Mouse (Mus musculus): ENCODE results near the gene Dusp18. TPM values are rescaled to one million over a fixed set of nuclear protein-coding genes. Genes with fewer than 3 reads are reported as not detected.
"Not testable (repeated sequence)": the region's sequence is repeated elsewhere in the genome, so short reads cannot be mapped to it uniquely, and the experiment has no call there.

The Dusp18 gene
- total RNA-seq, 2 experiments from 2014 or later: 28.3 to 28.6 TPM

DNA sequence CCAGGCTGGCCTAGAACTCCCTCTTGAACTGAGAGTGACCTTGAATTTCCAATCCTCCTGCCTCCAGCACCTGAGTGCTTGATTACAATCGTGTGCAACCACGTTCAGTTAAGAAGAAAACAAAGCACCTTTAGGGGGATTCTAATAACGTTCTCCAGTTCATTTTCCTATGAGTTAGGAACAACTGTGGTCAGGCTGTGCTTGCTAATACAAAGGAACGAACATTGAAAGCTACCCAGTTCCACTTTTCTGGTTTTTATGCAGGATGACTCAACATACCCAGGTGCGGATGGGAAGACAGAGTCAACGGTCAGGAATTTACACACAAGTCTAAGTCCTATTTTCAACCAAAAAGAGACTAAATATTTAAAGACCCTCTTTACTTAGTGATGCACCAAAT lies 1.1 kb upstream of the Dusp18 start:
- DNase-seq: no peak

DNA sequence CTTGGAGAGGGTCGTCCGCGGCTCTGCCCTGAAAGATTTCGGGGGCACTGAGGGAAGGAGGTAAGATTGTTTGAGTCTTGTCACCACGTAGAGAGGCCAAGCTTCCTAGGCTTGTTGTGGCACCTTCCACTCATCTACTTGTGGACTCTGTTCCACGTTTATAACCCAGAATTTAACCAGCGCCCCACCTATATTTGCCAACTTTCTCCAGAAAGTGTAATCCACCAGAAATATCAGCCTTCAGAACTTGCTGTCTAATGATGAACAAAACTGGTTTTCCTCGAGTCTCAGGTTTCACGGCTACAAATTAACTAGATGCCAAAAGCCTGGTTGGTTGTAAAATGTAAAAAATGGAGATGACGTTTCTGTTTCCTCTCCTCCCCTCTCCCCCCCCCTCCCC lies 418 bp downstream of the Dusp18 start:
- DNase-seq: no peak

DNA sequence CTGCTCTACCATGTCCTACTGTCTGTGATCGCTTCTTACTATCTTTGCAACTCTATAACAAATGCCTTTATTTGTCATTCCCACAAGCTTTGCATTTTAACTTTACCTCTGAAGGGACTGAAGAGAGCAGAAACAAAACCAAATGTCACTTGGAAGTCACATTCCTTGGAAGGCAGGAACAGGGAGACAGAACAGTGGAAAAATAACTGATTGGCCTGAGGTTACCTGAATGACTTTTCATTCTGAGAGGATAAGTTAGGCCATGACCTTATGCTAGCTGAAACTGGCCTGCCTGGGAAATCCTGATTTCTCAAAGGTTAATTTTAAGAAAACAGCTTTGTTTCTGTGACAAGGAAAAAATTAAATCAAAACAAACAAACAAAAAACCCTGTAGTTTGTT lies 893 bp downstream of the Dusp18 start:
- DNase-seq: no peak

DNA sequence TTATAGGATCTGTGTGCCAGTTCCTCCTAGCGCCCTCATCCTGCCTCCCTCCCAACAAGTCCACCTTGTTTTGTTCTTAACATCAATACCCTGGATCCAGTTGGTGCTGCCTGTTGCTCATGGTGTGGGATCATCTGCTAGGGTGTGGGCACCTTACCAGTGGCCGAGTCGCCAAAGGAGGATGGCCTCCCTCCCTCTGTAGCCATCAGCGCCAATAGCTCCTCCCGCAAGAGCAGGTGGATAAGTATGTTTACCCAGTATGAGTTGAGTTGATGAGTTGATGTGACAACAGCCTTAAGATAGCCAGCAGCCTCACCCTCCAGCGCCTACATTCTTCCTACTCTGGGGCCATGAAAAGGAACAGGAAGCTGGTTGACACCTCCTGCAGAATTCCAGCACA lies 5.3 kb downstream of the Dusp18 start:
- no peak for DNase-seq

DNA sequence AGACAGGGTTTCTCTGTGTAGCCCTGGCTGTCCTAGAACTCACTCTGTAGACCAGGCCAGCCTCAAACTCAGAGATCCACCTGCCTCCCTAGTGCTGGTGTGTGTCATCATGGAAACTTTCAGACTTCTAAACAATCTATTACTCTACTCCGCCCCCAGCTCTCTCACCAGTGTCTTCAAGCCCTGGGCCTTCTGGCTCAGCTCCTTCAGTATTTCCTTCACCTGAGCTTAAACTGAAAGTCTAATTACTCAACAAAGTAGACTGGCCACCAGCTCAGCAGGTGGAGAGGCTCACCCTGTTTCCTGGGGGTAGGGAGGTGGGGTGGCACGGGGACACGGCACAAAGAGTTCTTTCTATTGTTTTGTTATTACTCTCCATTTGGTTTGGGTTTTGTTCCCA lies 7.5 kb downstream of the Dusp18 start:
- DNase-seq: no peak

DNA sequence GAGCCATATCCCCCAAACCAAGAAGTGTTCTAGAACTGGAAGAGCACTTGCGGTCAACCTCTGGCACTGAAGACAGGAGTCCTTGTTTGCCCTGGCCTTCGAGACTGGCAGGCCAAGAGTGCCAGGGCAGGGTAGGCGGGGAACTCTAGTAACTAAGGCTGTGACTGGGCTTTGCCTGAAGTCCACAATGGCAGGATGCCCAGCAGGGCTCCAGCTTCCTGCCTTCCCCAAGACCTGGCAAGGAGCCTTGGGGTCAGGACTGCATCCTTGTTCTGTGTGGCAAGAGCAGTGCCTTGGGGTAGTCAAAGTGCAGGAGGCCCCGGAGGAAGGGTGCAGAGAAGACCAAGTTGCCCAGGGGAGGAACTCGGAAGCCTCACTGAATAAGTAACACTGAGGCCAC lies 8.0 kb downstream of the Dusp18 start:
- DNase-seq: peak; percentile 74 to 86

DNA sequence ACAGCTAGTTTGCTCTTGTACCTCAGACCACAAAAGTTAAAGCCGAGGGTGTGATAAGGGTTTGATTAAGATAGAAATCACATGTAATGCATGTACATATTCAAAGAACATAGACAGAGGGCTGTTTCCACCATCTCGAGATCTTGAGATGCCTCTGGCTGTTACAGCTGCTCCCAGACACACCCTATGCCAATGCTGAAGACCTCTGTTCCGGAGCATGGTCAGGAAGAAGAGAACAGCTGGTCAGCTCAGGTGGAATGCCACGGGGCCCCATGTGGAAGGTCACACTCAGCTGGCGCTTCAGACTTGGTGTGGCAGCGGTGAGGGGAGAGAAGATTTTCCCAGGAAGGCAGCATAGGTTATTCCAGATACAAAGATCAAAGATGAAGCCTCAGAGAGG lies 9.6 kb downstream of the Dusp18 start:
- no peak for DNase-seq

DNA sequence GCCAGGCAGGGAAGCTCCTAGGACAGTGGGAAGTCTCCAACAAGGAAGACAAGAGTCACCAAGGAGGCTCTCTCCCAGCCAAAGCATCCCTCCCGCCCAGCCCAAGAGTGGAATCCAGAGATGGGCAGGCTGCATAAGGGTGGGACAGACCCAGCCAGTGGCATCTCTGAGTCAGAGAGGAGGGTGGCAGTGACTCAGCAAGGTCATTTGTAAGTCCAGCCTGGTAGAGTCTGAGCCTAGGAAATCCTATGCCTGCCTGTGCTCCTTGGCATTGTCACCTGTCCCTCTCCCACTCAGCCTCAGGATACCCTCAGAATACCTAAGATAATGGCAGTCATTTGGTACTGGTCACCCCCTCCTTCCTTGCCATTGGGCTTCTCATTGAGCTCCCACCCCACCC lies 10.4 kb downstream of the Dusp18 start:
- DNase-seq: no peak

DNA sequence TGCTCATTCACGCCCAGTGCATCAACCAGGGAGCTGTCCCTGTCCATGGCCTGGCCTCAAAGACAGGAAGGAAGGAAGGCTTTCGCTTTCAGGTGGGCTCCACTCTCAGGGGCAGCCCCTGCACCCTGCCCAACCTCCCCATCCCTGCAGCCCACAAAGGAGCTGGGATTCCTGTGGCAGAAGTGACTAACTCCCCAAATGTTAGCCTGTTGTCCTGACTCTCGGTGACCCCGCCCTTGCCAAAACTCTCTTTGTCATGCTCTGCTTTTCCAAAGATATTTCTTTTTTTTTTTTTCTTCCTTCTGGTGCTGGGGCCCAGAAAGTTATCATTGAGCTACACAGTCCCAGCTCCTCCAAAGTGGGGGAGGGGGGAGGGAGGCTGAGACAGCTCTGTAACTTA lies 14.2 kb downstream of the Dusp18 start:
- DNase-seq: no peak

DNA sequence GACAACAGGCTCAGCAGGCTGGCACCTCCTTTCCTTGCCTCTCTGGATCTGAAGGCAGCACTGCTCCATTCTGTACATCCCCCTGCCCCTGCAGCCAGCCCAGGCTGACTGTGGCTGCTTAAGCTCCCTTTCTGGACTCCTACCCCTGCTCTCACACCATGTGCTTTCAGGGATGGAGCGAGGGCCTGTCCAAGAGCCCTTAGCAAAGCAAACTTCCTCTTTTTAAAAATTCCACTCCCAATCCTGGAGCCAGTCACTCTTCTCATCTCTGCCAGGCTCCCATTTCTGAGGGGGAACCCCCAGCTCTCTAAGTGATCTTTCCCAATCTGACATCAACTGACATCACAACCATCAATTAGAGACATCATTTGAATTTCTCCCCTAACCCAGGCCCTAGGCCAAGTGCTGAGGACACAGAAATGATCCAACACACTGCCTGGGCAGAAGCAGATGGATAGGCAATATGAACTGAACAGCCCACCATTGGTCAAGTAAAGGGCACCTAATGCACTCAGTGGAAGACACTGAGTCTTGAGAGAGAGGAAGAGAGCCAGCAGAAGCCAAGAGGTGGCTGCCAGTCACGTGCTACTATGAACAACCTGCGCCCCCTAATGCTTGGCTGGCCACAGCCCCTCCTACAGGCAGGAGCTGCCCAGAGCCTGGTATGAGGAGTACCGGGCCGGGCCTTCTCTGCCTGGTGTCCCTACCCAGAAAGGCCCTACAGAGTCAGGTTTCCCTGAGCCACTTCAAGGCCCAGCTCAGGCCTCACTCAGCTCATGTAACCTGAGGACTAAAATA lies 15.7 kb downstream of the Dusp18 start:
- DNase-seq: no peak

DNA sequence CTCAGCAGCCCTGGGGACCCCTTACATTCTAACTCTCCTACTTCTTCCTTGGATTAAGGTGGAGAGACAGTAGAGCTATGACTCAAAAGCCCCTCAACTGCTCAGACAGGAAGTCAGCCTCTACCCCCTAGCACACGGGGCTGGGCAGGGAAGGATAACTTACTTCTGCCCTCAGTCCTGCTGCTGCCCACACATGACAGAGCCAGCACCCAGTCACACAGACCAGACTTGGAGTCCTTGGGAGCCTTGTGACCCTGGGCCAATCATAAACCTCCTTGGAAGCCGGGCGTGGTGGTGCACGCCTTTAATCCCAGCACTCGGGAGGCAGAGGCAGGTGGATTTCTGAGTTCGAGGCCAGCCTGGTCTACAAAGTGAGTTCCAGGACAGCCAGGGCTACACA lies 16.4 kb downstream of the Dusp18 start:
- not testable (repeated sequence) for DNase-seq

DNA sequence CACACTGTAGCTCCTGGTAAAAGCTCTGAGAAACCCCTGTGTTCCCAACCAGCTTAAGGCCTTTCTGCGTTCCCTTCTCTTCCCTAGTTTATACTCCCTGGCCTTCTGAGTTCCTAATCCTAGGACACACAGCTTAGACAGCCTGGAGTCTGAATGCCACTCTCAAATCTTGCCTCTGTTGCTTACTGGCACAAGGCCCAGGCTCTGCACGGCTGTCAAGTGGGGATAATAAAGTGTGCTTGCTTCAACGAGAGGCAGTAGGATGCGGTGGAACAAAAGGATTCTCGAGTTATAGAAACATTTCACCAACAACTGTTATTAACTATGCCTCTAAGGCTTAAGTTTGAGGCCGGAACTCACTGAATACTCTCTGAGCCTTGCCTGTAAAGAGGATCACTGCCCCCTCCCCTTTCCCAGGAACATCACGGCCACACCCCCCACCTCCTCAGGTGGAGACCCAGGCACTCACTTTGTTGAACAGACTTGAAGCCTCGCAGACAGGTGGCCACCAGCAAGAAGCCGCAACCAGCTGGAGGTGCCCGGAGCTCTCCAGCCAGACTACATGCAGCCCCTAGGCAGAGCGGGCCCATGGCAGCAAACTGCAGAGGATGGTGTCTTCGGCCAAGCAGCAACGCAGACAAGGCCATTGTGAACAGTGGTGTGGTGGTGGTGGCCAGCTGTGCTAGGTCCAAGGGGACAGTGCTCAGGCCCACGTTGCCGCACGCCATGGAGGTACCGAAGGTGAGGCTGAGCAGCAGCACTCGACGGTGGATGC lies 17.2 kb downstream of the Dusp18 start:
- peak in 1 of 2 experiments; percentile 38 for DNase-seq

DNA sequence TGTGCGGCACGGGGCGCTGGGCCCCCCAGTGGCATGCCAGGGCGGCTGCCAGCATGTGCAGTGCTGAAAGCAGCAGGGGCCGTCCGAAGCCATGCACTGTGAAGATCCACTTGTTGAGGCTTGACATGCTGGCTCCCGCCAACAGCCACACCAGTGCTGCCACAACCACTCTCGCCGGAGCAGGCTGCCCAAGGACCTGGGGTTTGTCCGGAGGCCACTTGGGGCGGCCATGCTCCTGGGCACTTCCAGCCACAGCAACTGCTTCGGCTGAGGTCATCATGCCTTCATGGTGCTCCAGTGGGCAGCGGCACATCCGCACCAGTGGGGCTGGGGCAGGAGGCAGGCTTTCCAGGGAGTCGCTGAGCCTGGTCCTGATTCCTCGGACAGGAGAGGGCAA lies 17.8 kb downstream of the Dusp18 start:
- DNase-seq: no peak

DNA sequence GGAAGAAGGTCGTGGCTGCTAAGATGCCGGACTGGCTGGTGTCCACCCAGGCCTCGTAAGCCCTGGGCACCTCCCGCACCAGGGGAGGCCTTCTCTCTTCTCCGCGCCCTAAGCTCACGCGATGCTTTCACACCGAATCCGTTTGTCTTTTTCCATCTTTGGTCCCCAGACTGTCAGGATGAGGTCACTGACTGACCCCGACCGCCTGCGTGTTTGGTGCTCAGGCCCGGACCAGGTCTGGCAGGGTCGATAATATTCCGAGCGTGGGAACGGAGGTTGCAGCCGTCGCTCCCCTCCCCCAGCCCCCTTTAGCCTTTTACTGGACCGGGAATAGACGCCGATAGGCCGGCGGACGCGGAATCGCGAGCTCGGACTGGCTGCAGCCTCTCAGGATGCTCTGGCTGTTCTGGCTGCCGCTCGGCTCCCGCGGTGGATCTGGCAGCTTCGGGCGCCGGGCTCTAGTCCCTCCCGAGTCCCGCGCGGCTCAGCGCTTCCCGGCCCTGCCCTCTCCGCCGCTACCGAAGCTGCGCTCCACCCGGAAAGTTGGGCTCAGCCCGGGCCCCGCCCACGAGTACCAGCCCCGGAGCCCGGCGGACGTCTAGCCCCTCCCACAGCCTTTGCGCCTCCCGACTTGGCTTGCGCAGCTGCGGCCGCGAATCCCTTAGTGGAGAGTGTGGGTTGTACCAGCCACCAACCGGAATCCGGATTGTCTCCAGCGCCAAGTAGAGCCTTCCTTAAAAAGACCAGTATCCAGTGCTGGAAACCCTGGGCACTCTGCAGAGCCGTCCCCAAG lies 18.5 kb downstream of the Dusp18 start:
- DNase-seq: peak; percentile 94 to 97

DNA sequence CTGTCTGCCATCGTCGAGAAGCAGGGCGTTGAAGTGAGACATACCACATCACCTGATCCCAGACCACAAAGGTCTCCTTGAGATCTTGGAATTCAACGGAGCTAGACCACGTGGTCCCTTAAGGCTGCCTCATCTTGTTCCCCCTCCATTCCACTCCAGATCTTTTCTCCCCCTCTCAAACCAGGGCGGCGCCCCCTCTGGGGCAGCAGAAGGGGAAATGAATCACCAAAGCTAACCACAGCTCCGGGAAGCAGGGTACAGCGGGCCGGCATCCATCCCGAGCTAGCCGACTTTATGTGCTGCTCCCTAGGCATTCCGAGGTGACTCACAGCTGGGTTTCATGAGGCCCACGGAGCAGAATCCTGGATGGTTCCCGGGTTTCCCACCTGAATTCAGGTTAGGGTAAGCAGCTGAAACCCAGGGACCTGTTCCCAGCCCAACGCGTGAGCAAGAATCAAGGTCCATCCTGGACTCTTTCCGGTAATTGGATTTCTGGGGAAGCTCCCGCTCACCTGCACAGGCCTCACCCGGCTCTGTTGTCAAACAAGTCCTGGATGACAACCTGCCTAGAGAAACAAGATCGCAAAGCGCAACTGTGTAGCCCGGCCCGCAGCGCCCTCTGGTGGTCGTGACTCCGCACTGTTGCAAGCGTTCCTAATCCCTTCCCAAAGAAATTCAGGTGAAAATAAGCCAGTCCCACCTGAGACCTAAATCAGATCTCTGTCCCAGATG lies 19.2 kb downstream of the Dusp18 start, which contains the start of gene Slc35e4:
Gene Slc35e4, minus strand, starts transcription at position 556 of the 732 bp plus-strand sequence.
- peak; percentile 81 to 92 for DNase-seq

DNA sequence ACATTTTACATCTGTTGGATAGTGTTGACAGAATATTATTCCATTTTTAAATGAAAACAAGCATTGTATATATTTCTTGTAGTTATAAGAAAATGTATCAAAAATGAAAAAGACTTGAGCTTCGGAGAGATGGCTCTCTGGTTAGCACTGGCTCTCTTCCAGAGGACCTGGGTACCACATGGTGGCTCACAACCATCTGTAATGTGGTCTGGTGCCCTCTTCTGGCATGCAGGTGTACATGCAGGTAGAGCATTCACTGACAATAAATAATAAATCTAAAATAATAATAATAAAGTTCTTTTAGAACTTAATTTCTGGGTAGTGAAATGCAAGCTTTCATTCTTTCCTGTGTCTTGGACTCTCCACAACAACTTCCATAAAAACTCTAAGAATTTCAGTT lies 23.7 kb downstream of the Dusp18 start:
- no peak for DNase-seq

DNA sequence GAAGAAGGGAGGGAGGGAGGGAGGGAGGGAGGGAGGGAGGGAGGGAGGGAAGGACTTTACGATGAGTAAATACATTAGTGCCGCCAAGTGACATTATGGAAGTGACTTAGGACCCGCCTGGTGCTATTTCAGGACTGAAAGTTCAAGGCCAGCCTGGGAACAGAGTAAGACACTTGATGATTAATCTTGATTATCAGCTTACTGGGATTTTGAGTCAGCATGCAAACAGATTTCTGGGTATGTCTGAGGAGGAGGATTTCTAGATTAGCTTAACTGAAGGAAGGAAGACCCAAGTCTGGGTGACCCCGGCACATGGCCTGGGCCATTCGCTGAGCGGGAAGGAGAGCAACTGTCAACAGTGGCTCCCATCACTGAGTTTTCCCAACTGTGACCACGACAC lies 25.4 kb downstream of the Dusp18 start:
- DNase-seq: no peak

DNA sequence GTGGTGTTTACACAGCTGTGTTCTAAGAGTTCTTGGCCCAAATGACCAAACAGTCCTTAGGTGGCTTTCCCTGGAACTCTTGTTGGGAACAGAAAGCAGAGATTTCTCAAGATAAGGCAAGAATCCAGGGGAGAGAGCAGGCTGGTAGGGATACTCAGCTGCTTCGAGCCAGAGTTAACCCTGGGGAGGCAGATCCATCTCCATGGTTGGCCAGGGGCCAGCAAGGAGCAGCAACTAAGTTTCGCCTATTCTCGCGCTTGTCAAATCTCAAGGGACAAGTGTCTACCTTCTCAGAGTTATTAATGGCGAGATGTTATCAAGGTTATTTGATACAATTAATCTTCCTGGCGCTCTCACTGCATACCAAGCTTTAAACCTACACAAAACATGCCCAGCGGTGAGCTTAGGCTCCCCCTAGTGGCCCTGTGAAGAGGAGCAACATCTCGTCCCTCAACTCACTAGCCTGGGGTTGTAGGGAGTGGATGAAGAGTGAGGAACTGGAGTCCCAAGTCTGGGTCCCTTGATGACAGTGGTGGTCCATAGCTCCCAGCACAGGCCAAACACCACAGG lies 26.3 kb downstream of the Dusp18 start:
- DNase-seq: peak; percentile 40 to 63

DNA sequence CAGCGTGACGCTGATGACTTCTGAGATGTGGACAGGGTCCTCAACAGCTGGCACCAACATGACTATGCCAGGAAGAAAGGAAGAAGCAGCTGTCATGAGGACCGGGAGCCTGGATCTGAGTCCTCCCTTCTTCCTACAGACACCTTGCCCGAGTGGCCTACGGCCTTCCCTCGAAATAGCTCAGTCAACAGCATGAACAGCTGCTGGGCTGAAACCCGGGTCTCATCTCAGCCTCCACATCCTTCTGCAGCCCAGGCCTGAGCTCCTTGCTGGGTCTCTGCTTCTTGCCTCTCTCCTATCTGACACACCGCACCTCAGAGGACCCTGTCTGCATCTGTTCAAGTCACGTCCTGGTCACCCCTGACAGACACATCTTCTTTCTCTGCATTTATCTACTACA lies 27.1 kb downstream of the Dusp18 start:
- no peak for DNase-seq

DNA sequence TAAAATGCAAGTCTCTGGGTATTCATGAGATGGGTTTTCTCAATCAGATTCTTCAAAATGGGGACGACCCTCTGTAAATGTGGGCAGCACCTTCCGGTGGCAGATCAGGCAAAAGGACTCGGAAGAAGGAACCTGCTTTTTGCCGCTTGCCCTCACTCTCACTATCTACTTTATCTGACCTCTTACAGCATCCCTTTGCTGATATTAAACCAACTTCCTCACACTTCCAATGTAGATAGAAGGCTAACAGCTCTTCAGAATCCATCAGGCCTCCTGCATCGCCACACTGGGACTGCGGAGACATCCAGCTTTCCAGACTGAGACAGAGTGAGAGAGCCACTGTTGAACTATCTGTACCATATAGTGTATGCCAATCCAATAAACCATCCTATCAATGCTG lies 27.7 kb downstream of the Dusp18 start:
- no peak for DNase-seq

DNA sequence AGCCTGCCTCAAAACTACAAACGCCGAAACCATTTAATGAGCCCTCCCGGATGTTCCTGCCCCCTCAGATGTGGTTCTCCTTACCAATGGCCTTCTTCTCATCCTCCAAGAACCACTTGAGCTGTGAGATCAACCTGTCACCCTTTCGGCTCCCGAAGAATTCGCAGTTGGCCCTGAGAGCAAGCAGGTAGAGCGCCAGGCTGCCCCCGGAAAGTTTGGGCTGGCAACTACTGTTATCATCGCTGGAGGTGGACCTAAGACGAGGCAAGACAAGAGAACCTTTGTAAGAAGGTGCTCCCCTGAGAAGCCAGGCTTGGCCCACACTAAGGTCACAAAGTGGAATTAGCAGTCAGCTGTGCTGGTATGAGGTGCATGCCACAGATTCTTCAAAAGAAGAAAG lies 30.9 kb downstream of the Dusp18 start:
- DNase-seq: no peak

DNA sequence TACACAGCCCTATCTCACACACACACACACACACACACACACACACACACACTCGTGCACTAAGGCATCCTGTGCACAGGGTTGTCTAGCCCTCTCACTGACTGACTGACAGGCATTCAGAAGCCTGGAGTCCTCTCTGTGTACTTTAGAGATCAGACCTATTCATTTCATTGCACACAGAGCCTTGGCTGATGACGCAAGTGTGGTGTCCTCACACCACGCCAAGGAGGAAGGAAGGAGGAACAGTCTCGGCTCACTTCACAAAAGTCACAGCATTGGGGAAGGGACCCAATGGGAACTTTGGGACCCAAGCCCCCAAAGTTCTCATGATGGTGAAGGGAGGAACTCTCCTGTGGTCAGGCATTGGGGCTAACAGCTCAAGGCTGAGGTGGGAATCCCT lies 35.0 kb downstream of the Dusp18 start:
- peak in 1 of 2 experiments; percentile 44 for DNase-seq

Data from heart, adult 18-20 months (tissue).